Mouse (Mus musculus): ENCODE data around the gene Fbxo36. TPM values are rescaled to one million over a fixed set of nuclear protein-coding genes. Genes with fewer than 3 reads are reported as not detected.

Fbxo36 gene
- polyA plus RNA-seq, 1 experiment from 2014 or later = 10.1 TPM

DNA sequence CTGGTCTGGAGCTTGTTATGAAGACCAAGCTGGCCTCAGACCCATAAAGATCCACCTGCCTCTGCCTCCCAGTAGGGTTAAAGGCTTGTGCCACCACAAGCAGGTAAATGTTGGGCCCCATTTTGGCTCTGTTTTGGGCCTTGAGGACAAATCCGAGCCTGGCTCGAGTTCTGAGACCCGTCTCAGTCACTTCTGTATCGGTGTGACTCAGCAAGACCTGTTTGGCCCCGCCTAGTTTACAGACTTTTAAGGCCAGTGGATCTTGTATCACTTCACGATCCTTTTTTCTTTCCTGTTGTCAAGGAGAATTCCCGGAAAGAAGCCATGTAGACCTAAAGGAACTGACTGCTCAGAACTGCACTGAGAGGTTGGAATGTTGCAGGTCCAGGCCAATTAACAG, 50.9 kb downstream of the Fbxo36 start:
- no peak overlapping the region for H3K4me2 ChIP-seq
- no peak overlapping the region for H3K4me3 ChIP-seq (replicated peaks)
- H3K9me3 ChIP-seq = no peaks in the 10 kb centered on the region
- ATAC-seq (ENCODE audit: insufficient number of reproducible peaks, insufficient read depth, low FRiP score, low TSS enrichment, low read depth) = no peak
- H3K36me3 ChIP-seq = no peaks in the 10 kb centered on the region
- no peaks in the 10 kb centered on the region for H3K4me1 ChIP-seq (replicated peaks)
- H3K9ac ChIP-seq (replicated peaks) = no peak overlapping the region
- no peak overlapping the region for H3K27ac ChIP-seq
- 78% methylated on average over 7 of the region's 7 CpGs for WGBS
- no peaks in the 10 kb centered on the region for H3K27me3 ChIP-seq

DNA sequence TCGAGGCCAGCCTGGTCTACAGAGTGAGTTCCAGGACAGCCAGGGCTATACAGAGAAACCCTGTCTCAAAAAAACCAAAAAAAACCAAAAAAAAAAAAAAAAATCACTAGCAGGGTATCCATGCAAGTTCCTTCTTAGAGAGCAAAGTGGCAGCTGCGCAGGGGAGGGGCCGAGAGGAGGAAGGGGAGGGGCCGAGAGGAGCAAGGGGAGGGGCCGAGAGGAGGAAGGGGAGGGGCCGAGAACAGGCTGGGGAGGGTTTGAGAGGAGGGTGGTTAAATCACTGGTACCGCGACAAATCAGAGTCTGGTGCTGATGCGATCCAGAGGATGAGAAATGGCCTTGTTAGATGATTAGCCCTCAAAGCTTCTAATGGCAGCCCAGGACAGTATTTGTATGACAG, 52.1 kb downstream of the Fbxo36 start:
- H3K27me3 ChIP-seq = no peaks in the 10 kb centered on the region
- no peak for ATAC-seq (ENCODE audit: insufficient number of reproducible peaks, insufficient read depth, low FRiP score, low TSS enrichment, low read depth)
- no peak overlapping the region for H3K4me3 ChIP-seq (replicated peaks)
- H3K4me1 ChIP-seq (replicated peaks) = no peaks in the 10 kb centered on the region
- no peaks in the 10 kb centered on the region for H3K9me3 ChIP-seq
- 88% methylated on average over 9 of the region's 9 CpGs for WGBS
- no peak overlapping the region for H3K27ac ChIP-seq
- no peak overlapping the region for H3K9ac ChIP-seq (replicated peaks)
- no peaks in the 10 kb centered on the region for H3K36me3 ChIP-seq
- H3K4me2 ChIP-seq = no peak overlapping the region

DNA sequence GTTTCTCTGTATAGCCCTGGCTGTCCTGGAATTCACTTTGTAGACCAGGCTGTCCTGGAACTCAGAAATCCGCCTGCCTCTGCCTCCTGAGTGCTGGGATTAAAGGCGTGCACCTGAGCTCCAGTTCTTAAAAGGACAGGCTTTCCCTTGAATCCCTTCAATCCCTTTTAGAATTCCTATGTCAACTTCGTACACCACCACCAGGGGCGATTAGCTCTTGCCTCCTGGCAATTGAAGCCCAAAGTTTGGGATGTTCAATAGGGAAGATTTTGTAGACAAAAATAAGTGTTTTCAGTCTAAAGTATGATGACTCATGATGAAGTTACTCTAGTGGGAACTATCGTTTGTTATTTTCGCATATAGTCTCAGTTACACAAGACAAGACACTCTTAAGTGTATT, 57.7 kb downstream of the Fbxo36 start:
- Histone ChIP-seq H3K4me2 (no peak overlapping the region), H3K36me3 (no peaks in the 10 kb centered on the region), H3K4me3 (replicated peaks) (no peak overlapping the region), H3K4me1 (replicated peaks) (no peaks in the 10 kb centered on the region), H3K27ac (no peak overlapping the region), H3K27me3 (no peaks in the 10 kb centered on the region), H3K9ac (replicated peaks) (no peak overlapping the region), H3K9me3 (no peaks in the 10 kb centered on the region)
- ATAC-seq (ENCODE audit: insufficient number of reproducible peaks, insufficient read depth, low FRiP score, low TSS enrichment, low read depth) = no peak
- 81% methylated on average over 6 of the region's 6 CpGs for WGBS

DNA sequence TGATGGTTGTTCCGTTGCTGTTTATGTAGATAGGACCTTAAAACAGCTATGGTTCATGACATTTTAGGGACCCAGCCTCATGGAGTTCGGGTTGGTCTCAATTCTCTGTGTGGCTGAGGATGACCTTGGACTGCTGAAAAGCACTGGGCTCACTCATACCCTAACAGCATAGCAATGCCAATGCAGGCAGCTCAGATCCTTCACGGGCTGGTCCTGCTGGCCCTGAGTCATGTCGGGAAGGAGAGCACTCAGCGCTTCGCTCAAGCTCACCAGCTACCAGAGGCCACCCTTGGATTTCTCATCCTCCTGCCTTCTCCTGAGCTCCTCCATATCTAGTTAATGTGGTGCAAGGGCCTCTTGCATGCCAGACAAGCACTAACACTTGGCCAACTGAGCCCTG, 59.5 kb downstream of the Fbxo36 start:
- Histone ChIP-seq H3K27me3 (no peaks in the 10 kb centered on the region), H3K9ac (replicated peaks) (no peak overlapping the region), H3K4me2 (no peak overlapping the region), H3K36me3 (no peaks in the 10 kb centered on the region), H3K4me3 (replicated peaks) (no peak overlapping the region), H3K27ac (no peak overlapping the region), H3K9me3 (no peaks in the 10 kb centered on the region), H3K4me1 (replicated peaks) (no peaks in the 10 kb centered on the region)
- no peak for ATAC-seq (ENCODE audit: insufficient number of reproducible peaks, insufficient read depth, low FRiP score, low TSS enrichment, low read depth)
- 91% methylated on average over 6 of the region's 6 CpGs for WGBS

DNA sequence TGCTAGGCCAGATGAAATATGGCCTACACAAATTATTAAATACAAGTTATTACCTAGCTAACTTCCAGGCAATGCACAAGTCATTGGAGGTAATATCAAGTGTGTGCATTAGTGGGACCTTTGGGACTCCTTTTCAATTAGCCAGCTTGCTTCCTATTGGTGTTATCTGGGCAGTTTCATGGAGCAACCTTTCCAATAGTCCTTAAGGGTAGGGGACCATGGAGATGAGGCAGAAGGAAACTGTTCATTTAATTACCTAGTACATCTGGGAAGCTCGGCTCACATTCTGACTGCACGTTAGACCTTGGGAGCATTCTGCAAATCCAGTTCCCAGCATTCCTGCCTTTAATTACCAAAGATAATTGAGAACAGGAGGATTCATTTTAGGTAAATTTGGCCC, 64.8 kb downstream of the Fbxo36 start:
- no peaks in the 10 kb centered on the region for H3K36me3 ChIP-seq
- H3K27me3 ChIP-seq = no peaks in the 10 kb centered on the region
- no peak overlapping the region for H3K4me2 ChIP-seq
- no peaks in the 10 kb centered on the region for H3K4me1 ChIP-seq (replicated peaks)
- no peaks in the 10 kb centered on the region for H3K9me3 ChIP-seq
- WGBS = 39% methylated on average over 2 of the region's 2 CpGs
- H3K27ac ChIP-seq = no peak overlapping the region
- H3K4me3 ChIP-seq (replicated peaks) = no peak overlapping the region
- no peak for ATAC-seq (ENCODE audit: insufficient number of reproducible peaks, insufficient read depth, low FRiP score, low TSS enrichment, low read depth)
- H3K9ac ChIP-seq (replicated peaks) = no peak overlapping the region

DNA sequence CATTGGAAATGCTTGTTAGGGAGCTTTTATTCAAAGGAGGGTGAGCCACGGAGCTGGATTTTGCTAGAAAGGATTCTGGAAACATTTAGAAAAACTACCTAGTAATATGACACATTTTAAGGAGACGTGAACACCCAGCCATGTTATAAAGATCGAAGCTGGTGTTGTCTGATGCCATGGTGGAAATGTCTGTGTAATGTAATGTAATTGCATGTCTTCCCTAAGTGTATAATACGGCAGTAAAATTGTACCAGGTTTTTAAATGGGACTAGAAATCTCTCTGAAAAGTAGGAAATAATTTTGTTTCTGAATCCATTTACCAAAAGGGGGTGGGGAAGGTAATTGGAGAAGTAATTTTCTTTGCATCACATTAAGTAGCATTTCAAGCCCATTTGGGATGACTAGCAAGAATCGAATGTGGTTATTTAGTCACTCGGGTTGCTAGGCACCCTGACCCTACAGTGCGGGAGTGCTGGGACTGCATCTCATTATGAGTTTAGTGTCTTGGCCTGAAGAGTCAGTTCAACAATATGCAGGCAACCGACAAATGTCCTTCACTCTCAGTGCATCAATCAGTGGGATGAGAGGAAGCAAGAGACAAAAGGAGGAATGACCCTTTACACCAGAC, 70.7 kb downstream of the Fbxo36 start:
- no peak overlapping the region for H3K4me2 ChIP-seq
- no peaks in the 10 kb centered on the region for H3K27me3 ChIP-seq
- 78% methylated on average over 8 of the region's 8 CpGs for WGBS
- H3K36me3 ChIP-seq = no peaks in the 10 kb centered on the region
- no peaks in the 10 kb centered on the region for H3K9me3 ChIP-seq
- no peaks in the 10 kb centered on the region for H3K4me1 ChIP-seq (replicated peaks)
- no peak overlapping the region for H3K9ac ChIP-seq (replicated peaks)
- no peak overlapping the region for H3K27ac ChIP-seq
- no peak for ATAC-seq (ENCODE audit: insufficient number of reproducible peaks, insufficient read depth, low FRiP score, low TSS enrichment, low read depth)
- H3K4me3 ChIP-seq (replicated peaks) = no peak overlapping the region

DNA sequence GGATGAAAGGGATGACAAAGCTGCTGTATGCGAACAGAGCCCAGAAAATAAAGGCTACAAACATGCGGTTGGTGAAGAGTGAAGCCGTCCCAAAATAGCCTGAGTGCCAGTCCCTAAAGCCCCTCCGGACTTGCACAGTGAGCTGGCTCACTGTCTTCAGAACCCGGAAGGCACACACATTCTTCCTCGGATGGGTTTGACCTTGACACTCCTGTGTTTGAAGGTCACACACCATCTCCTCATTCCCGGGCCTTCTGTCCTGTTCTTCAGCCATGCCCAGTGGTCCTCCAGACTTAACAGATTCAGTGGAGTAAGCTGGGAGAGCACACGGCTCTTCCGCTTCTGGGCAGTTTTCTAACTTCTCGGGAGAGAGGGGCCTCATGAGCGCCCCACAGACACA, 72.9 kb downstream of the Fbxo36 start:
- Histone ChIP-seq H3K36me3 (no peaks in the 10 kb centered on the region), H3K27ac (no peak overlapping the region), H3K9ac (replicated peaks) (no peak overlapping the region), H3K4me1 (replicated peaks) (no peaks in the 10 kb centered on the region), H3K4me3 (replicated peaks) (no peak overlapping the region), H3K9me3 (no peaks in the 10 kb centered on the region), H3K4me2 (no peak overlapping the region), H3K27me3 (no peaks in the 10 kb centered on the region)
- WGBS = 92% methylated on average over 11 of the region's 11 CpGs
- no peak for ATAC-seq (ENCODE audit: insufficient number of reproducible peaks, insufficient read depth, low FRiP score, low TSS enrichment, low read depth)

DNA sequence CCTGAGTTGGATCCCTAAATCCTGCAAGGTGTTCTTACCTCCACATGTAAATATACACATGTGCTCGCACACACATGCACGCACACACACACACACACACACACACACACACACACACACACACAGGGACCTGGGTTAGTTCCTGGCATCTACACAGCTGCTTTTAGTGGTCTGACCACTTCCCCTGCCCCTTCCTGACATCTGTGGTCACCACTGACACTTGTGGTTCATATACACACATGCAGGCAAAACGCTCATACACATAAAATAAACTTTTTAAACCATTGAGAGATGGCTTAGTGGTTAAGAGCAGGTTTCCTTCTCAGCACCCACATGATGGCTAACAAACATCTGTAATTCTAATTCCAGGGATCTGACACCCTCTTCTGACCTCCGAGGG, 75.4 kb downstream of the Fbxo36 start:
- Histone ChIP-seq H3K4me3 (replicated peaks) (no peak overlapping the region), H3K9me3 (no peaks in the 10 kb centered on the region), H3K4me1 (replicated peaks) (no peaks in the 10 kb centered on the region), H3K27ac (no peak overlapping the region), H3K4me2 (no peak overlapping the region), H3K36me3 (no peaks in the 10 kb centered on the region), H3K9ac (replicated peaks) (no peak overlapping the region), H3K27me3 (no peaks in the 10 kb centered on the region)
- 84% methylated on average over 4 of the region's 4 CpGs for WGBS
- ATAC-seq (ENCODE audit: insufficient number of reproducible peaks, insufficient read depth, low FRiP score, low TSS enrichment, low read depth) = no peak

DNA sequence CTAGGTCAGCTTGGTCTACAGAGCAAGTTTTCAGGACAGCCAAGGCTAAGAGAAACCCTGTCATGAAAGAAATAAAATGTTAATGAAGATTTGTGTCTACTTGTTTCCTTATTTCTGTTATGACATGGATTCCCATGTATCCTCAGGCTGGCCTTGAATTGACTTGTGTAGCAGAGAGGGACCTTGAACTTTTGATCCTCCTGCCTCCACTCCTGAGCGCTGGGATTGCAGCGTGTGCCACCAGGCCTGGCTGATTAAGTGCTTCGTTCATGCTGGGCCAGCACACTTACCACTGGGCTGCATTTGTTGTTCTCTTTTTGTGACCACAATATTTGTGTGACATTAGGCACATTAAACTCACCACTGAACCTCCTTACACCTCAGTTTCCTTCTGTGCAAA, 79.2 kb downstream of the Fbxo36 start:
- H3K27ac ChIP-seq = no peak overlapping the region
- H3K4me2 ChIP-seq = no peak overlapping the region
- H3K4me1 ChIP-seq (replicated peaks) = no peaks in the 10 kb centered on the region
- no peaks in the 10 kb centered on the region for H3K27me3 ChIP-seq
- H3K9ac ChIP-seq (replicated peaks) = no peak overlapping the region
- no peaks in the 10 kb centered on the region for H3K9me3 ChIP-seq
- no peaks in the 10 kb centered on the region for H3K36me3 ChIP-seq
- no peak overlapping the region for H3K4me3 ChIP-seq (replicated peaks)
- no peak for ATAC-seq (ENCODE audit: insufficient number of reproducible peaks, insufficient read depth, low FRiP score, low TSS enrichment, low read depth)
- WGBS = 89% methylated on average over 3 of the region's 3 CpGs

DNA sequence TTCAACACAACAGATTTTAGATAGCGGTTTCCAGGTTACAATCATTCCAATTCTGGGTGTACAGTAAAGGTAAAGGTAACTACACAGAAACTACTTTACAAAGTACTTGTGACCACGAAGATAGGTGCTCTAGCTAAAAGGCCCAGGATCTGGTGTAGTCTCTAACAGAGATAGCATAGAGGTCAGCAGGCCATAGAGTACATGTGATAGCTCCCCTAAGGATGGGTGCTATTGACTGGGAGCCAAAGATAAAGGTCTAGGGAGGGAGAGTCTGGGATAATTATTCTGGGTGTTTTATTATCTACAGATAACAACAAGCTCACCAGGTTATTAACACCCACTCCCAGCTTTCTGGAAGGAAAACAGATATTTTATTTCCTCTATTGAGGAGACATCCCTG, 83.8 kb downstream of the Fbxo36 start:
- no peak overlapping the region for H3K9ac ChIP-seq (replicated peaks)
- H3K27ac ChIP-seq = no peak overlapping the region
- H3K4me2 ChIP-seq = no peak overlapping the region
- 85% methylated on average over 2 of the region's 2 CpGs for WGBS
- H3K4me3 ChIP-seq (replicated peaks) = no peak overlapping the region
- H3K9me3 ChIP-seq = no peaks in the 10 kb centered on the region
- no peaks in the 10 kb centered on the region for H3K4me1 ChIP-seq (replicated peaks)
- no peaks in the 10 kb centered on the region for H3K36me3 ChIP-seq
- H3K27me3 ChIP-seq = no peaks in the 10 kb centered on the region
- ATAC-seq (ENCODE audit: insufficient number of reproducible peaks, insufficient read depth, low FRiP score, low TSS enrichment, low read depth) = no peak

DNA sequence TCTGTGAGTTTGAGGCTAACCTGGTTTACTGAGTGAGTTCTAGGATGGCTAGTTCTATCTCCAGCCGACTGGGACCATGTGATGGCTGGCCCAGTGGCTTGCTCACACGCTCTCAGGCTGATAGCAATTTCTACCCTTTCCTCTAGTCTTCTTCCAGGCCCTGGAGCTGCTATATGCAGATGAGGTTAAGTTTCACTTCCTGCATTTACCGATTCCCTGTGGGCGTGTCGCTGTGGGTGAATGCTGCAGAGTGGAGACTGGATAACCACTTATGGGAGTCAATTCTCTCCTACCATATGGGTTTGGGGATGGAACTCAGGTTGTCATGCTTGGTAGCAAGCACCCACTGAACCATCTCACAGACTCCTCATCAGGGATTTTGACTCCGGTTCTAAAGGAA, 84.5 kb downstream of the Fbxo36 start:
- Histone ChIP-seq H3K36me3 (no peaks in the 10 kb centered on the region), H3K4me2 (no peak overlapping the region), H3K4me1 (replicated peaks) (no peaks in the 10 kb centered on the region), H3K9me3 (no peaks in the 10 kb centered on the region), H3K27me3 (no peaks in the 10 kb centered on the region), H3K4me3 (replicated peaks) (no peak overlapping the region), H3K27ac (no peak overlapping the region), H3K9ac (replicated peaks) (no peak overlapping the region)
- no peak for ATAC-seq (ENCODE audit: insufficient number of reproducible peaks, insufficient read depth, low FRiP score, low TSS enrichment, low read depth)
- 78% methylated on average over 6 of the region's 6 CpGs for WGBS

DNA sequence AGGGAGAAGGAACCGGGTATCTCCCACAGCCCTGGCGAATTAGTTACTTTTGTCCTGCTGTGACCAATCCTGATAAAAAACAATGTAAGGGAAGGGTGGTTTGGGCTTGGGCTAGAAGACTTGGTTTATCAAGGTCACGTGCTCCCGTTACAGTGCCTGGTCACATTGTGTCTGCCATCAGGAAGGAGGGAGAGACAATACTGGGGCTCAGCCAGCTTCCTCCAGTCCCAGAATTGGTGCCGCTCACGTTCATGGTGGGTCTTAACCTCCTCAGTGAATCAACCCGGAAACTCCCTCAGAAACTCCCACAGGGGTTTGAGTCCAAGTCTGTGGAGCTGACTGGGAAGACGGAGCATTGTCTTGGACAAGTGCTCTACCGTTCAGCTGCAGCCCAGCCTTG, 86.0 kb downstream of the Fbxo36 start:
- ATAC-seq (ENCODE audit: insufficient number of reproducible peaks, insufficient read depth, low FRiP score, low TSS enrichment, low read depth) = no peak
- Histone ChIP-seq H3K4me2 (no peak overlapping the region), H3K36me3 (no peaks in the 10 kb centered on the region), H3K27me3 (no peaks in the 10 kb centered on the region), H3K9me3 (no peaks in the 10 kb centered on the region), H3K4me1 (replicated peaks) (no peaks in the 10 kb centered on the region), H3K4me3 (replicated peaks) (no peak overlapping the region), H3K27ac (no peak overlapping the region), H3K9ac (replicated peaks) (no peak overlapping the region)
- 91% methylated on average over 9 of the region's 9 CpGs for WGBS
